Mouse (Mus musculus) myocyte (in vitro differentiated cells): ENCODE measurements around the gene Tescl. TPM values are rescaled to one million over a fixed set of nuclear protein-coding genes. Genes with fewer than 3 reads are reported as not detected.

ENCODE experiments used
- H3K27me3 ChIP-seq: one replicate; pipeline ENCODE4 v1.6.1; 2011; ENCODE audit not compliant: control insufficient read depth, insufficient read depth, insufficient read length
- H3K36me3 ChIP-seq: one replicate; pipeline ENCODE4 v1.6.1; 2011; ENCODE audit not compliant: control insufficient read depth, insufficient read depth
- H3K4me2 ChIP-seq: one replicate; pipeline ENCODE4 v1.6.1; 2011; ENCODE audit warnings: low read depth, control low read depth
- H3K4me3 ChIP-seq: one replicate; pipeline ENCODE4 v1.5.1; 2011; ENCODE audit warnings: mild to moderate bottlenecking, control low read depth, moderate library complexity
- H3K79me2 ChIP-seq: one replicate; pipeline ENCODE4 v1.6.1; 2011; ENCODE audit not compliant: control insufficient read depth, insufficient read depth
- H3ac ChIP-seq: one replicate; pipeline ENCODE4 v1.6.1; 2011; ENCODE audit not compliant: control insufficient read depth, insufficient read length
- CEBPB ChIP-seq: IDR thresholded peaks from 2 replicates; pipeline ENCODE4 v1.6.1; 2011; ENCODE audit warnings: mild to moderate bottlenecking, moderate library complexity; ENCODE audit not compliant: poor library complexity, insufficient read depth, severe bottlenecking
- E2F4 ChIP-seq: IDR thresholded peaks from one replicate; pipeline ENCODE4 v1.6.1; 2011; ENCODE audit warnings: mild to moderate bottlenecking, control low read depth, moderate library complexity; ENCODE audit not compliant: insufficient read depth
- MAX ChIP-seq: IDR thresholded peaks from one replicate; pipeline ENCODE4 v1.6.1; 2011; ENCODE audit warnings: low read depth, mild to moderate bottlenecking, control low read depth
- MYOD1 ChIP-seq, 3 experiments: IDR thresholded peaks; one replicate each; pipeline ENCODE4 v1.6.1; 2011; ENCODE audit warnings: control low read depth in 2 of 3, low read depth in 2 of 3, mild to moderate bottlenecking in 2 of 3, moderate library complexity in 1 of 3; ENCODE audit not compliant: insufficient read length in 2 of 3, control insufficient read depth in 1 of 3
- MYOG ChIP-seq, 3 experiments: IDR thresholded peaks; one replicate each; pipeline ENCODE4 v1.6.1; 2011; ENCODE audit warnings: control low read depth in 2 of 3, low read depth in 2 of 3, mild to moderate bottlenecking in 2 of 3; ENCODE audit not compliant: insufficient read length in 2 of 3, control insufficient read depth in 1 of 3, insufficient read depth in 1 of 3
- POLR2A ChIP-seq: IDR thresholded peaks from one replicate; pipeline ENCODE4 v1.6.1; 2011; ENCODE audit warnings: low read depth, mild to moderate bottlenecking, control low read depth, moderate library complexity; ENCODE audit not compliant: insufficient read length
- POLR2AphosphoS2 ChIP-seq: IDR thresholded peaks from one replicate; pipeline ENCODE4 v1.6.1; 2011; ENCODE audit warnings: low read depth, control low read depth; ENCODE audit not compliant: insufficient read length
- REST ChIP-seq: IDR thresholded peaks from one replicate; pipeline ENCODE4 v1.6.1; 2011; ENCODE audit warnings: mild to moderate bottlenecking, control low read depth, moderate library complexity; ENCODE audit not compliant: insufficient read depth, insufficient read length
- SRF ChIP-seq: IDR thresholded peaks from one replicate; pipeline ENCODE4 v1.6.1; 2011; ENCODE audit warnings: low read depth; ENCODE audit not compliant: control insufficient read depth, insufficient read length
- TCF12 ChIP-seq: IDR thresholded peaks from one replicate; pipeline ENCODE4 v1.6.1; 2011; ENCODE audit warnings: mild to moderate bottlenecking, control low read depth; ENCODE audit not compliant: poor library complexity, insufficient read depth, severe bottlenecking
- TCF3 ChIP-seq: IDR thresholded peaks from one replicate; pipeline ENCODE4 v1.6.1; 2011; ENCODE audit warnings: low read depth, control low read depth; ENCODE audit not compliant: insufficient read length
- USF1 ChIP-seq: IDR thresholded peaks from one replicate; pipeline ENCODE4 v1.6.1; 2011; ENCODE audit warnings: low read depth, mild to moderate bottlenecking, control low read depth, moderate library complexity
- polyA plus RNA-seq: library from polyadenylated mRNA; unstranded; fragments of >200 nt; fragmentation: generic; extraction: Trizol; gene quantifications from one replicate; pipeline ENCODE4 v1.2.1, GENCODE M21; 2012; ENCODE audit warnings: missing spikeins

Tescl gene
- 0.05 TPM for polyA plus RNA-seq

DNA sequence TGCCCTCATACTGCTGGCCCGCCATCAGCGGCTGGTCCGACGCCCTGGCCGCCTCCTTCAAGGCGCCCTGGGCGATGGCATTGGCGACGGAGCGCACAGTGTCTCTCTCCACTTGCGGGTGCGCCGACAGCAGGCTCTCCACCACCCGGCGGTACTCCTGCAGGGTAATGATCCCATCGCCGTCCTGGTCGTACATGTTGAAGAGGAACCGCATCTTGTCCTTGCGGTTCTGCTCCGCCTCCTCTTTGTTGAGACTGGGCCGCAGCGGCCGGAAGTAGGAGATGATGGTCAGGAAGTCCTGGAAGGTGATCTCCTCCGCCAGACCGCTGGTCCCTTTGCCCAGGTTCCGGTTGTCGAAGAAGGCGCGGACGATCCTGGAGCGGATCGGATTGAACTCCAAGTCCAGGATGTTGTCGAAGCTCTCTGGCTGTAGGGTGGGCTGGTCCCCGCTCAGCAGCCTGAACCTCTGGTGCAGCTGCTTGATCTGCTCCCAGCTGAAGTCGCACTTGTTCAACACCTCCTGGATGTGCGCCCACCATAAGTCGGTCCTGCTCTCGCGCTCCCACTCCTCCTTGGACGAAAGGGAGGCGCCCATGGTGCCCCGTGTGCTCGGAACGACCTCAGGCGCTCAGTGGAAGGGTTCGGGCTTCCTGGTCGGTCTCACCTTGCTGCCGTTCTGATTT is at the start of gene Tescl:
TSS of gene Tescl (minus strand) at position 633 of the 683 bp plus-strand sequence.
- Histone ChIP-seq H3K4me3 (no peak within 1 kb of the TSS), H3K27me3 (peaks cover 15% of the 10 kb centered on the region), H3K36me3 (no peaks in the 10 kb centered on the region), H3ac (no peak within 1 kb of the TSS), H3K79me2 (no peaks in the 10 kb centered on the region), H3K4me2 (no peak within 1 kb of the TSS)
- TF ChIP-seq POLR2A (no peak), SRF (no peak), TCF12 (no peak), REST (no peak), CEBPB (no peak)

DNA sequence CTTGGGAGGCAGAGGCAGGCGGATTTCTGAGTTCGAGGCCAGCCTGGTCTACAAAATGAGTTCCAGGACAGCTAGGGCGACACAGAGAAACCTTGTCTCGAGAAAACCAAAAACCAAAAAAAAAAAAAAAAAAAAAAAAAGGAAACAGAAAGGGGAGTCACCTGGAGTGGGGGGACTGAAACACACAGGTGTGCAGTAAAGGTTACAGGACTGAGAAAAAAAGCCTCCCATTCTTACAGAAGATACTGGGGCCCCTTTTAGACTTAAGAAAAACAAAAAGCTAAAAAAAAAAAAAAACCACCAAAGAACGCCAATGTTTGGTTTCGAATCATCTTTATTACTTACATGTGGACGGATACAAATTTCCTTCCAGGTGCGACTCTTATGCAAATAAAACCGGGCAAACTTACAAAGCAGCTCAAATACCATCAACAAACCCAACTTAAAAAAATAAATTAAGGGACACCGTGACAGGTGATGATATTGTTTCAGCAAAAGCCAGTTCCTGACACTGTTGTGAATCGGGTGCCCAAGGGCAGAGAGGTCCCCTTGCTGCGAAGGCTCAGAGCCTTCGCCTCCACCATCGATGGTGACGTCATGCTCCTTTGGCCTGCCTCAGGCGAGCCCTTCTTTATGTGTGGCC is 49.1 kb upstream of the Tescl start:
- H3K79me2 ChIP-seq: no peaks in the 10 kb centered on the region
- H3ac ChIP-seq: no peak overlapping the region
- H3K4me2 ChIP-seq: no peak overlapping the region
- no peak overlapping the region for H3K4me3 ChIP-seq
- no peaks in the 10 kb centered on the region for H3K36me3 ChIP-seq
- TF ChIP-seq SRF (no peak), MYOD1 (IDR thresholded peaks at IDR 0.05; ENCODE audit: control insufficient read depth in 1 of 3, insufficient read length in 2 of 3, low read depth in 2 of 3) (no peak), POLR2AphosphoS2 (no peak), MYOG (IDR thresholded peaks at IDR 0.05; ENCODE audit: control insufficient read depth in 1 of 3, insufficient read depth in 1 of 3, insufficient read length in 2 of 3, low read depth in 2 of 3) (no peak), REST (no peak), TCF3 (no peak), E2F4 (no peak), CEBPB (no peak), POLR2A (no peak), USF1 (no peak), MAX (no peak), TCF12 (no peak)
- H3K27me3 ChIP-seq: no peaks in the 10 kb centered on the region

DNA sequence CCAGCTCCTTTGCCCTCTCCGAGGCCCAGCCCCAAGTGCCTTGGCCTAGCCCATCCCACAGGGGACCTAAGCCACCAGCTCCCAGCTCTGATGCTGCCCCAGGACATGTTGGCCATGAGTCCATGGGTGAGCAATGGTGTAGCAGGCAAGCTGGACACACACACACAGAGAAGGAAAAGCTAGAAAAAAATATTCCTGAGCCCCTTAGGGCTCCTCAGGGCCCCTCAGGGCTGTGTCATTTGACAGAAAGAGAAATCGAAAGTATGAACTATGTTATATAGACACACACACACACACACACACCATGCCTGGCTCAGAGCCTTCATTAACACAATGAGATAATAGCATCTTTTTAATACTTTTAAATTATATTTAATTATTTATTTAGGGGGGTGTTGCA is 46.6 kb upstream of the Tescl start:
- Histone ChIP-seq H3ac (no peak overlapping the region), H3K36me3 (no peaks in the 10 kb centered on the region), H3K79me2 (no peaks in the 10 kb centered on the region), H3K4me3 (no peak overlapping the region), H3K4me2 (no peak overlapping the region), H3K27me3 (no peaks in the 10 kb centered on the region)
- TF ChIP-seq CEBPB: no peak
- no peak for TF ChIP-seq POLR2AphosphoS2
- TF ChIP-seq MYOG (IDR thresholded peaks at IDR 0.05; ENCODE audit: control insufficient read depth in 1 of 3, insufficient read depth in 1 of 3, insufficient read length in 2 of 3, low read depth in 2 of 3): no peak
- TF ChIP-seq E2F4: no peak
- no peak for TF ChIP-seq SRF
- TF ChIP-seq POLR2A: no peak
- no peak for TF ChIP-seq USF1
- TF ChIP-seq MAX: no peak
- no peak for TF ChIP-seq REST

DNA sequence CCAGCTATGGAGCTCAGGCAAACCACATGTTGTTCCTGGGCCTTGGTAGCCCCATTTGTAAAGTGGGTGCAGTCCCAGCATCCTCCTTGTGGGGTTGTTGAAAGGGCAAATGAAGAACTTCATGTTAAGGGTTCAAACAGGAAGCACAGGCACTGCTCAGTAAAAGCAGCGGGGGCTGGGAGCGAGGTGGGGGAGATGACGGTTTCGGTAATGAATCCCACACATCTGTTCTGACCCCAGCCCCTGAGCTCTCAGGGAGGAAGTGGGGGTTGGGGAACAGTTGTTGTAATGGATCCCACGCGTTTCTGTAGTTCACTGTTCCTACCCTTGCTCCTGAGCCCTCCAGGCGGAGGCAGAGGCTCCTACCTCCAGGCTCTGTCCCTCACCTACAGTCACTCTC is 46.2 kb upstream of the Tescl start:
- Histone ChIP-seq H3K4me2 (no peak overlapping the region), H3K79me2 (no peaks in the 10 kb centered on the region), H3ac (no peak overlapping the region), H3K27me3 (no peaks in the 10 kb centered on the region), H3K36me3 (no peaks in the 10 kb centered on the region), H3K4me3 (no peak overlapping the region)
- TF ChIP-seq USF1 (no peak), SRF (no peak), POLR2AphosphoS2 (peak; percentile 18)

DNA sequence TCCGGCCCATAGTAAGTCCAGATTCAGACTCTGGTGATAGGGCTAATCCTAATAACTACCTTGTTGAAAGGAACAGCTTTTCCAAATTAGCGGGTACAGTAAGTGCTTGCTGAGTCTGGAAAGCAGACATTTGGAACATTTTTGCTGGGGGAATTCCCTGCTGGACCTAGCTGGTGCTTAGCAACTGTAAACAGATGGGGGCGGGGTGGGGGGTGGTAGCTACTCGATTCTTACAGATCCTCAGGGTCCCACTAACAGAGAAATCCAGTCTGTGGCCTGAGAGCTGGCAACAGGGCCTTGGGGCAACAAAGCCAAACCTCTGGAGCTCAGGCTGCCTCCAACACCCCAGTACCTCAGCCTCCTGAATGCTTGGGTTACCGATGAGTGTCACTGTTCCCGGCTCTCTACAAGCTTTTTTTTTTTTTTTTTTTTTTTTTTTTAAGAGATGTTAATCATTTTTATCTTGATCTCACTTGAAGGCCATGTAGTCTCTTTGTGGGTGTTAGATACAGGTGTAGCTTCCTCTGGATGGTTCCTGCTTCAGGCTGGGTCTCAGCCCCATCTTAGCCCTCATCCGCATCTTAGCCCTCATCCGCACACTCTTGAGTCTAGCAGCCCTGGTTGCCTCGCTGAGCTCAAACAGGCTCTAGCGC is 44.4 kb upstream of the Tescl start:
- Histone ChIP-seq H3K36me3 (no peaks in the 10 kb centered on the region), H3K4me3 (no peak overlapping the region), H3K79me2 (peaks cover 13% of the 10 kb centered on the region), H3K4me2 (no peak overlapping the region), H3ac (no peak overlapping the region), H3K27me3 (no peaks in the 10 kb centered on the region)
- TF ChIP-seq MYOG (IDR thresholded peaks at IDR 0.05; ENCODE audit: control insufficient read depth in 1 of 3, insufficient read depth in 1 of 3, insufficient read length in 2 of 3, low read depth in 2 of 3) (no peak), CEBPB (no peak), USF1 (no peak), TCF3 (no peak), SRF (no peak), MYOD1 (IDR thresholded peaks at IDR 0.05; ENCODE audit: control insufficient read depth in 1 of 3, insufficient read length in 2 of 3, low read depth in 2 of 3) (no peak), MAX (no peak), REST (no peak), E2F4 (no peak), POLR2AphosphoS2 (no peak), TCF12 (no peak), POLR2A (no peak)
